19 mouse cellular contexts compared by ENCODE assay signal in genomic region chr5:119840404-119840803, GRCm38 (mm10). TPM values are rescaled to one million over a fixed set of nuclear protein-coding genes. Genes with fewer than 3 reads are reported as not detected.
DNase-seq lines count a peak whose midpoint lies in the region; ATAC-seq and TF ChIP-seq lines count a peak whose summit lies in the region.
"Had no signal": no experiment of that assay in that cellular context is flagged by ENCODE, and none has a peak within 500 bp of the region (broad histone marks: within the 10 kb centered on the region; RNA-seq: fewer than 3 reads in every experiment).

No protein-coding gene starts in this region.

- H3K4me2 ChIP-seq in heart, embryonic 13.5 days, result peak overlapping the region; percentile 81
- peak overlapping the region; percentile 59 for H3K4me2 ChIP-seq in lung, embryonic 15.5 days
- H3K4me2 ChIP-seq in limb, embryonic 14.5 days (replicated peaks; ENCODE audit: low read depth, low read length, severe bottlenecking), result peak overlapping the region; percentile 66
- H3K4me2 ChIP-seq: forebrain, embryonic 15.5 days; stomach, embryonic 15.5 days had no signal

- H3K4me1 ChIP-seq in heart, embryonic 13.5 days, result peaks cover 73% of the 10 kb centered on the region
- H3K4me1 ChIP-seq in lung, embryonic 15.5 days, result peaks cover 11% of the 10 kb centered on the region
- peaks cover 5% of the 10 kb centered on the region; the same call in 1 of the 2 replicates for H3K4me1 ChIP-seq in limb, embryonic 14.5 days (ENCODE audit: control insufficient read depth, insufficient read depth, low read length)

- intact Hi-C loops in heart, postnatal 10 days (cut with DNase I), result no loop called here

- H3K9ac ChIP-seq in heart, embryonic 13.5 days, result peak overlapping the region; percentile 97
- H3K9ac ChIP-seq in lung, embryonic 15.5 days, result peak overlapping the region; percentile 60
- peak overlapping the region; percentile 94 for H3K9ac ChIP-seq in limb, embryonic 14.5 days (ENCODE audit: low read depth, low read length, severe bottlenecking)
- H3K9ac ChIP-seq: forebrain, embryonic 15.5 days; liver, embryonic 14.5 days; stomach, embryonic 15.5 days had no signal

- no peak for DNase-seq in heart, postnatal 10 days
- no peak for DNase-seq in lung, postnatal 14 days
- peak; percentile 80 for DNase-seq in embryo, embryonic 10.5 days (ENCODE audit: low spot score)
- DNase-seq in limb, embryonic 14.5 days (ENCODE audit: low spot score), result no peak
- DNase-seq in frontal cortex, postnatal 36 days (ENCODE audit: low spot score in 2 of 2), result no peak
- DNase-seq in ovary, adult 18-20 months (ENCODE audit: low spot score), result no peak
- DNase-seq: adrenal gland, adult 8-10 months; gastrocnemius, postnatal 25 days; kidney, postnatal 10 days; thymus, postnatal 4 days had no signal

- WGBS in heart, embryonic 13.5 days, result 7% methylated on average over 7 of the region's 7 CpGs
- 2% methylated on average over 7 of the region's 7 CpGs for WGBS in lung, embryonic 15.5 days
- WGBS in limb, embryonic 14.5 days, result 2% methylated on average over 7 of the region's 7 CpGs

- H3K27me3 ChIP-seq in heart, embryonic 13.5 days (replicated peaks), result peaks cover 54% of the 10 kb centered on the region
- H3K27me3 ChIP-seq in lung, embryonic 15.5 days, result peaks cover 79% of the 10 kb centered on the region
- H3K27me3 ChIP-seq in limb, embryonic 14.5 days (ENCODE audit: control insufficient read depth, insufficient read depth, low read length), result peaks cover 72% of the 10 kb centered on the region

- peaks cover 30% of the 10 kb centered on the region for H3K36me3 ChIP-seq in heart, embryonic 13.5 days
- no peaks in the 10 kb centered on the region for H3K36me3 ChIP-seq in lung, embryonic 15.5 days
- peaks cover 39% of the 10 kb centered on the region; the same call in 1 of the 2 replicates for H3K36me3 ChIP-seq in limb, embryonic 14.5 days (ENCODE audit: control insufficient read depth, insufficient read depth, low read length)
- H3K36me3 ChIP-seq: forebrain, embryonic 15.5 days; stomach, embryonic 15.5 days had no signal

- H3K9me3 ChIP-seq in heart, embryonic 13.5 days, result no peaks in the 10 kb centered on the region
- H3K9me3 ChIP-seq in lung, embryonic 15.5 days, result no peaks in the 10 kb centered on the region
- H3K9me3 ChIP-seq in limb, embryonic 14.5 days (ENCODE audit: control insufficient read depth, low read length), result no peaks in the 10 kb centered on the region
- H3K9me3 ChIP-seq: forebrain, embryonic 15.5 days; stomach, embryonic 15.5 days had no signal

- no peak for ATAC-seq in heart, embryonic 13.5 days (ENCODE audit: extremely low read depth, insufficient number of reproducible peaks, low FRiP score, low TSS enrichment)
- no peak for ATAC-seq in lung, embryonic 15.5 days (ENCODE audit: borderline replicate concordance, extremely low read depth, low FRiP score, low TSS enrichment)
- ATAC-seq in limb, embryonic 14.5 days (ENCODE audit: low FRiP score, low read depth), result no peak
- ATAC-seq: forebrain, embryonic 15.5 days; hindbrain, embryonic 16.5 days; midbrain, embryonic 16.5 days had no signal

- no peak for TF ChIP-seq POLR2A in limb, embryonic 14.5 days (IDR thresholded peaks at IDR 0.05; ENCODE audit: borderline replicate concordance, extremely low read depth, insufficient read depth, insufficient read length)

- peak overlapping the region; percentile 79 for H3K4me3 ChIP-seq in heart, embryonic 13.5 days
- H3K4me3 ChIP-seq in lung, embryonic 15.5 days, result peak overlapping the region; percentile 55
- peak overlapping the region; percentile 54 for H3K4me3 ChIP-seq in limb, embryonic 14.5 days (replicated peaks; ENCODE audit: low read length)
- H3K4me3 ChIP-seq: forebrain, embryonic 15.5 days; stomach, embryonic 15.5 days had no signal

- peak overlapping the region; percentile 98 for H3K27ac ChIP-seq in heart, embryonic 13.5 days (replicated peaks)
- peak overlapping the region; percentile 79 for H3K27ac ChIP-seq in lung, embryonic 15.5 days
- H3K27ac ChIP-seq in limb, embryonic 14.5 days (replicated peaks; ENCODE audit: low read depth, low read length), result peak overlapping the region; percentile 96
- H3K27ac ChIP-seq: forebrain, embryonic 15.5 days; liver, embryonic 14.5 days; stomach, embryonic 15.5 days had no signal

RNA-seq across cellular contexts. Expression of gene Tbx5, which starts 7.9 kb away (rescaled TPM):
- polyA plus RNA-seq in heart, embryonic 13.5 days (2015; fragmentation: Nextera tagmentation; extraction: Ambion mirVana), result 31.3 and 38.4 TPM in 2 replicates
- 10 to 100 TPM; 28.0 to 32.2 TPM for total RNA-seq in heart, postnatal 10 days (2021)
- polyA plus RNA-seq in lung, embryonic 15.5 days (2015; fragmentation: Nextera tagmentation; extraction: Ambion mirVana), result 50.1 and 55.7 TPM in 2 replicates
- polyA plus RNA-seq in limb, embryonic 14.5 days (2012; rRNA removed), result 36.9 and 39.3 TPM in 2 replicates
- 22.4 and 29.3 TPM in 2 replicates for polyA plus RNA-seq in limb, embryonic 14.5 days (2014; fragmentation: Nextera tagmentation; extraction: Ambion mirVana)
- total RNA-seq: left cerebral cortex, adult 18-20 months had no signal
- polyA plus RNA-seq: cortical plate, adult 2 months; forebrain, embryonic 15.5 days; midbrain, embryonic 16.5 days had no signal
